Comparison of ENCODE assay signal across 27 mouse cellular contexts in genomic region chr16:10454583-10454974, GRCm38 (mm10). TPM values are rescaled to one million over a fixed set of nuclear protein-coding genes. Genes with fewer than 3 reads are reported as not detected.
DNase-seq lines count a peak whose midpoint lies in the region; ATAC-seq and TF ChIP-seq lines count a peak whose summit lies in the region.
"Had no signal": no experiment of that assay in that cellular context is flagged by ENCODE, and none has a peak within 500 bp of the region (broad histone marks: within the 10 kb centered on the region; RNA-seq: fewer than 3 reads in every experiment).

No protein-coding gene starts in this region.

- WGBS in kidney, embryonic 15.5 days = 6% methylated on average over 3 of the region's 3 CpGs
- 9% methylated on average over 3 of the region's 3 CpGs for WGBS in intestine, postnatal 0 days
- WGBS in midbrain, embryonic 13.5 days = 71% methylated on average over 3 of the region's 3 CpGs

- H3K4me2 ChIP-seq in kidney, embryonic 15.5 days = no peak overlapping the region
- peak overlapping the region; percentile 45 for H3K4me2 ChIP-seq in intestine, postnatal 0 days (replicated peaks; ENCODE audit: low read depth)
- H3K4me2 ChIP-seq in midbrain, embryonic 13.5 days (replicated peaks) = no peak overlapping the region
- H3K4me2 ChIP-seq: embryonic facial prominence, embryonic 13.5 days; forebrain, embryonic 12.5 days; liver, embryonic 11.5 days; neural tube, embryonic 15.5 days had no signal

- no peak for DNase-seq in kidney, postnatal 10 days
- DNase-seq in embryo, embryonic 9.5 days (ENCODE audit: extremely low spot score) = peak; percentile 31
- peak; percentile 60 for DNase-seq in yolk sac, embryonic 10.5 days (ENCODE audit: low spot score)
- no peak for DNase-seq in layer of hippocampus, postnatal 14 days (ENCODE audit: low spot score in 2 of 2)
- DNase-seq: adrenal gland, postnatal 36 days; cerebellum, adult 9-10 months; gastrocnemius, postnatal 10 days; kidney, postnatal 4 days; left cerebral cortex, postnatal 4 days; liver, postnatal 0 days; spleen, adult 18-20 months had no signal

- H3K9me3 ChIP-seq in kidney, embryonic 15.5 days (replicated peaks) = no peaks in the 10 kb centered on the region
- H3K9me3 ChIP-seq in intestine, postnatal 0 days (ENCODE audit: control insufficient read depth) = no peaks in the 10 kb centered on the region
- H3K9me3 ChIP-seq in midbrain, embryonic 13.5 days = no peaks in the 10 kb centered on the region
- H3K9me3 ChIP-seq: embryonic facial prominence, embryonic 13.5 days; forebrain, embryonic 12.5 days; heart, embryonic 10.5 days; midbrain, embryonic 10.5 days; neural tube, embryonic 15.5 days had no signal

- H3K4me1 ChIP-seq in kidney, embryonic 15.5 days = peaks cover 18% of the 10 kb centered on the region
- peaks cover 12% of the 10 kb centered on the region; the same call in 1 of the 2 replicates for H3K4me1 ChIP-seq in intestine, postnatal 0 days (replicated peaks; ENCODE audit: control insufficient read depth, insufficient read depth, low read length)
- no peaks in the 10 kb centered on the region for H3K4me1 ChIP-seq in midbrain, embryonic 13.5 days (replicated peaks)
- H3K4me1 ChIP-seq: embryonic facial prominence, embryonic 13.5 days; forebrain, embryonic 12.5 days; heart, embryonic 10.5 days had no signal

- peak; percentile 64; the same call in 1 of the 2 replicates for ATAC-seq in kidney, embryonic 15.5 days (replicated peaks; ENCODE audit: low FRiP score)
- ATAC-seq in intestine, postnatal 0 days = peak; percentile 83
- no peak for ATAC-seq in midbrain, embryonic 13.5 days
- ATAC-seq: CD4-positive, CD25-positive, alpha-beta regulatory T cell, adult 4 months; hindbrain, embryonic 16.5 days; liver, postnatal 0 days; lung, postnatal 0 days had no signal

- H3K9ac ChIP-seq in kidney, embryonic 15.5 days = no peak overlapping the region
- no peak overlapping the region for H3K9ac ChIP-seq in intestine, postnatal 0 days (ENCODE audit: low read depth, low read length)
- no peak overlapping the region for H3K9ac ChIP-seq in midbrain, embryonic 13.5 days (replicated peaks)
- H3K9ac ChIP-seq: embryonic facial prominence, embryonic 13.5 days; forebrain, embryonic 12.5 days; liver, postnatal 0 days; neural tube, embryonic 15.5 days had no signal

- peak overlapping the region; percentile 33; the same call in 1 of the 2 replicates for H3K27ac ChIP-seq in kidney, embryonic 15.5 days
- peak overlapping the region; percentile 67 for H3K27ac ChIP-seq in intestine, postnatal 0 days (ENCODE audit: low read depth, low read length)
- no peak overlapping the region for H3K27ac ChIP-seq in midbrain, embryonic 13.5 days
- H3K27ac ChIP-seq: embryonic facial prominence, embryonic 13.5 days; forebrain, embryonic 12.5 days; heart, embryonic 10.5 days; macrophage; midbrain, embryonic 10.5 days; neural tube, embryonic 15.5 days had no signal

- H3K27me3 ChIP-seq in kidney, embryonic 15.5 days = no peaks in the 10 kb centered on the region
- no peaks in the 10 kb centered on the region for H3K27me3 ChIP-seq in intestine, postnatal 0 days (replicated peaks; ENCODE audit: control insufficient read depth, insufficient read depth, low read length)
- H3K27me3 ChIP-seq in midbrain, embryonic 13.5 days = no peaks in the 10 kb centered on the region
- H3K27me3 ChIP-seq: embryonic facial prominence, embryonic 13.5 days; forebrain, embryonic 12.5 days; neural tube, embryonic 15.5 days had no signal

- H3K36me3 ChIP-seq in kidney, embryonic 15.5 days = no peaks in the 10 kb centered on the region
- H3K36me3 ChIP-seq in intestine, postnatal 0 days (ENCODE audit: control insufficient read depth, insufficient read depth) = no peaks in the 10 kb centered on the region
- no peaks in the 10 kb centered on the region for H3K36me3 ChIP-seq in midbrain, embryonic 13.5 days
- H3K36me3 ChIP-seq: embryonic facial prominence, embryonic 13.5 days; forebrain, embryonic 12.5 days; heart, embryonic 10.5 days; midbrain, embryonic 10.5 days; neural tube, embryonic 15.5 days had no signal

- no peak overlapping the region for H3K4me3 ChIP-seq in kidney, embryonic 15.5 days (replicated peaks)
- H3K4me3 ChIP-seq in intestine, postnatal 0 days (ENCODE audit: low read depth, low read length) = no peak overlapping the region
- H3K4me3 ChIP-seq in midbrain, embryonic 13.5 days (replicated peaks) = no peak overlapping the region
- H3K4me3 ChIP-seq: embryonic facial prominence, embryonic 13.5 days; erythroblast, embryonic 14.5 days; forebrain, embryonic 12.5 days; heart, embryonic 10.5 days; midbrain, embryonic 10.5 days; neural tube, embryonic 15.5 days had no signal

- TF ChIP-seq CTCF in intestine, postnatal 0 days (IDR thresholded peaks at IDR 0.05; ENCODE audit: low read depth) = no peak

RNA-seq across cellular contexts. Expression of gene Tvp23a, which starts 7.4 kb away (rescaled TPM):
- 12.7 and 15.8 TPM in 2 replicates for polyA plus RNA-seq in kidney, embryonic 15.5 days (2015; fragmentation: Nextera tagmentation; extraction: Ambion mirVana)
- polyA plus RNA-seq in intestine, postnatal 0 days (2015; fragmentation: Nextera tagmentation; extraction: Ambion mirVana) = 1.7 and 1.9 TPM in 2 replicates
- polyA plus RNA-seq in midbrain, embryonic 13.5 days (2015; fragmentation: Nextera tagmentation; extraction: Ambion mirVana) = 42.9 and 44.1 TPM in 2 replicates
- 10 to 100 TPM; 30.4 to 32.0 TPM for total RNA-seq in layer of hippocampus, postnatal 14 days (2021)
- total RNA-seq: granulocyte monocyte progenitor cell, adult 5-6 weeks; hematopoietic stem cell, adult 5-6 weeks had no signal
- polyA plus RNA-seq: erythroblast, embryonic 14.5 days; macrophage had no signal

RNA-seq across cellular contexts. Expression of gene Ciita, which starts 25.3 kb away (rescaled TPM):
- 0.49 and 1.0 TPM in 2 replicates for polyA plus RNA-seq in kidney, embryonic 15.5 days (2015; fragmentation: Nextera tagmentation; extraction: Ambion mirVana)
- 0.42 and 0.64 TPM in 2 replicates for polyA plus RNA-seq in intestine, postnatal 0 days (2015; fragmentation: Nextera tagmentation; extraction: Ambion mirVana)
- polyA plus RNA-seq in midbrain, embryonic 13.5 days (2015; fragmentation: Nextera tagmentation; extraction: Ambion mirVana) = 0.40 and 0.67 TPM in 2 replicates
- total RNA-seq in layer of hippocampus, postnatal 14 days (2021) = under 1 TPM in 1 of 2 experiments, not detected in 1; 0.38 TPM
- polyA plus RNA-seq: erythroblast, embryonic 14.5 days had no signal

RNA-seq across cellular contexts. Expression of gene Nubp1, which starts 42.8 kb away (rescaled TPM):
- polyA plus RNA-seq in kidney, embryonic 15.5 days (2015; fragmentation: Nextera tagmentation; extraction: Ambion mirVana) = 68.3 and 70.7 TPM in 2 replicates
- 29.6 and 32.4 TPM in 2 replicates for polyA plus RNA-seq in intestine, postnatal 0 days (2015; fragmentation: Nextera tagmentation; extraction: Ambion mirVana)
- 52.2 and 53.3 TPM in 2 replicates for polyA plus RNA-seq in midbrain, embryonic 13.5 days (2015; fragmentation: Nextera tagmentation; extraction: Ambion mirVana)
- 10 to 100 TPM; 13.4 to 14.9 TPM for total RNA-seq in layer of hippocampus, postnatal 14 days (2021)

RNA-seq across cellular contexts. Expression of gene Tekt5, which starts 59.3 kb away (rescaled TPM):
- polyA plus RNA-seq in kidney, embryonic 15.5 days (2015; fragmentation: Nextera tagmentation; extraction: Ambion mirVana) = 0.91 and 1.1 TPM in 2 replicates
- 0.26 TPM in 1 of 2 replicates, not detected in the other for polyA plus RNA-seq in intestine, postnatal 0 days (2015; fragmentation: Nextera tagmentation; extraction: Ambion mirVana)
- 2.1 and 2.9 TPM in 2 replicates for polyA plus RNA-seq in midbrain, embryonic 13.5 days (2015; fragmentation: Nextera tagmentation; extraction: Ambion mirVana)
- 1 to 10 TPM; 2.3 to 4.2 TPM for total RNA-seq in layer of hippocampus, postnatal 14 days (2021)
- total RNA-seq: adrenal gland, postnatal 36 days; granulocyte monocyte progenitor cell, adult 5-6 weeks; hematopoietic stem cell, adult 5-6 weeks had no signal
- polyA plus RNA-seq: CD4-positive, CD25-positive, alpha-beta regulatory T cell, adult 4 months; erythroblast, embryonic 14.5 days; liver, embryonic 11.5 days; liver, postnatal 0 days; macrophage; midbrain, embryonic 10.5 days had no signal

Comparison
In these comparisons a context has a peak if more than half of its experiments do, and no peak if none do; other contexts are left out.
1. DNase-seq: peak in embryo, embryonic 9.5 days (single experiment) and yolk sac, embryonic 10.5 days (single experiment); none in kidney, postnatal 10 days (single experiment) and layer of hippocampus, postnatal 14 days (0 of 2).